Mouse (Mus musculus) intestine, embryonic 15.5 days (tissue): ENCODE measurements around the gene Jtb. TPM values are rescaled to one million over a fixed set of nuclear protein-coding genes. Genes with fewer than 3 reads are reported as not detected.
A peak's percentile ranks its signal among the peaks of the same experiment; 100 is the strongest.
"Not testable (repeated sequence)": the region's sequence is repeated elsewhere in the genome, so short reads cannot be mapped to it uniquely, and the experiment has no call there.

Experiments
- ATAC-seq: fragments of 200-750 bp; cut with Nextera tagmentation; 2 replicates; pipeline ENCODE4 v1.8.0; 2017; ENCODE audit warnings: moderate TSS enrichment, moderate library complexity
- H3K27ac ChIP-seq: fragments of 300-500 bp; sonication (generic); 2 replicates; pipeline ENCODE4 v1.5.1; 2015; ENCODE audit warnings: mild to moderate bottlenecking, inconsistent platforms
- H3K27me3 ChIP-seq: fragments of 300-500 bp; sonication (generic); replicated peaks from 2 replicates; pipeline ENCODE4 v1.6.1; 2015; ENCODE audit warnings: inconsistent platforms
- H3K36me3 ChIP-seq: fragments of 300-500 bp; sonication (generic); 2 replicates; pipeline ENCODE4 v1.6.1; 2015; ENCODE audit warnings: inconsistent platforms
- H3K4me1 ChIP-seq: fragments of 300-500 bp; sonication (generic); replicated peaks from 2 replicates; pipeline ENCODE4 v1.6.1; 2015; ENCODE audit warnings: inconsistent platforms
- H3K4me2 ChIP-seq: fragments of 300-500 bp; sonication (generic); replicated peaks from 2 replicates; pipeline ENCODE4 v1.6.1; 2015; ENCODE audit warnings: mild to moderate bottlenecking, inconsistent platforms
- H3K4me3 ChIP-seq: fragments of 300-500 bp; sonication (generic); replicated peaks from 2 replicates; pipeline ENCODE4 v1.5.1; 2015; ENCODE audit warnings: inconsistent platforms
- H3K9ac ChIP-seq: fragments of 300-500 bp; sonication (generic); 2 replicates; pipeline ENCODE4 v1.6.1; 2015; ENCODE audit warnings: inconsistent platforms
- H3K9me3 ChIP-seq: fragments of 300-500 bp; sonication (generic); 2 replicates; pipeline ENCODE4 v1.6.1; 2016; ENCODE audit warnings: inconsistent platforms
- WGBS: fragments of 180-500 bp; shearing (Covaris S2); methylation state at CpG from one replicate; pipeline ENCODE4 v1.1.7; 2015; 5-methylcytosine and 5-hydroxymethylcytosine counted together
- polyA plus RNA-seq: library from polyadenylated mRNA; unstranded; fragments of >200 nt; fragmentation: Nextera tagmentation; extraction: Ambion mirVana; gene quantifications from 2 replicates; pipeline ENCODE4 v1.2.1, GENCODE M21; 2015

Jtb gene
- polyA plus RNA-seq, 1 experiment from 2014 or later: 111 TPM

DNA sequence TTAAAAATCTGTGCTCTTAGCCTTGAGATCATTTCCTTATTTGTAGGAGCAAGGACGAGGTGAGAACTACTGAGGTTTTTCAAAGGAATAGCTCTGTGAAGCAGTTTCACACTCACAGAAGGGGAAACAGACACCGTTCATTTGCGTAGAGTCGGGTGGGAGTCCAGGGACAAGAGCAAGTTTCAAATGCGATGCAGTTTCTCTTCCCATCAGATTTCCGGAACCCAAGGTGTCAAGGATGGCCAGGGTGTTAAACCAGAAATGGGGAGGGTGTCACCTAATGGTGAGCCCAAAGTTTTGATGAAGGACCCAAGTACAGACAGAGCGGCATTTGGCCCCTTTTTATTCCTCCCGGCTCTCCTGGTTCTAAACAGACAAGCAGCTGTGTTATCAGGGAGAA is 322 bp upstream of the Jtb start:
- Histone ChIP-seq H3K27me3 (no peaks in the 10 kb centered on the region), H3K9me3 (no peaks in the 10 kb centered on the region), H3K9ac (peak overlapping the region; percentile 26; the same call in 1 of the 2 replicates), H3K4me2 (peak overlapping the region; percentile 76), H3K36me3 (peaks cover 15% of the 10 kb centered on the region), H3K27ac (peak overlapping the region; percentile 88; the same call in 1 of the 2 replicates), H3K4me1 (peaks cover 2% of the 10 kb centered on the region; the same call in 1 of the 2 replicates), H3K4me3 (peak overlapping the region; percentile 75)
- no peak for ATAC-seq
- 10% methylated on average over 8 of the region's 8 CpGs for WGBS

DNA sequence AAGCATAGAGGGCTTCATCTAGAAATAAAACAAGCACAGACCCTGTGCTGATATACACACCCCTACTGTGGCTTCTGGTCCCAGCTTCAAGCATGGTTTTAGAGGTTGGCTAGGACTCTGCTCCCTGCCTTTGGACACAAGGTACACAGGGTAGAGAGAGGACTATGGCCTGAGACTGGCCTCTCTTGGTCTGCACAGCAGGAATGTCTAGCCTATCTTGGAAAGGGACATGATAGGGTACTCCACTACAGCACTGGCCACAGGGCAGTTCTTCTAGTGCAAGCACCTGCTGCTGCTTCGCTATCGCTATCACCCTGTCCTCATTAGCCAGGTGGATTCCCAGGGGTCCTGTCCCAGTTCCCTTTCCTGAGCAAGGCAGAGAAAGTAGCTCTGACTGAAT is 9.9 kb downstream of the Jtb start:
- ATAC-seq: no peak
- peaks cover 13% of the 10 kb centered on the region for H3K4me1 ChIP-seq
- no peaks in the 10 kb centered on the region for H3K27me3 ChIP-seq
- H3K9me3 ChIP-seq: no peaks in the 10 kb centered on the region
- H3K36me3 ChIP-seq: no peaks in the 10 kb centered on the region
- H3K27ac ChIP-seq: no peak overlapping the region
- H3K9ac ChIP-seq: no peak overlapping the region
- H3K4me2 ChIP-seq: no peak overlapping the region
- 91% methylated on average over 2 of the region's 2 CpGs for WGBS
- H3K4me3 ChIP-seq: no peak overlapping the region

DNA sequence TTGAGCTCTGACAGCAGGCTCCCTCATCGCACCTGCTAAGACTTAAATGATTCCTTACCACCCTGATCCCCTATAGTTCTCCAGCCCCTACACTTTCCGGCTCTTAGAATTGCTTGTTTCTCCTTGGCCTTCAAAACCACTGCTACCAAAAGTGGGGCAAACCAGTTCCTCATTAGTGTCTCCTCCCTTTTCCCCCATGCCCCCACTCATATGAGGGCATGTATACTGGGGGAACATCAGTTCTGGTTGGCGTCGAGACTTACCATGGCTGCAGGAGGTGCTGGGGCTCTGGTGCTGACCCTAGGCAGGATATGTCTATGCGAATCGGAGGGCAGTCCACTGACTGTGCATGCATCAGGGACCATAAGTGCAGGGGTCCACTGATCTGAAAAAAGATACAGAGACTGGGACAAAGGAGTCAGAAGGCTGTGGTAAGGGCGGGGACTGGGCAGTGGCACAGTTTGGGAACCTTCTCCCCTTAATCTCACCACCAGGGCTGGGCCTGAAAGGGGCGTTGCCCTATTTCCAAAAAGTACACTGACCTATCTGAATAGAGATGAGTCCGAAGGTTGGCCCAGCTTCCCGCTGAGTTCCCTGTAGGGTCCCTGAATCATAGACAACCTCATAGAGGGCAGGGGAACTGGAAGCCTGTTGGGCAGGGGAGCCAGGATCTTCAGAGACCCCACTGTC is 10.4 kb downstream of the Jtb start:
- peaks cover 13% of the 10 kb centered on the region for H3K4me1 ChIP-seq
- H3K4me3 ChIP-seq: no peak overlapping the region
- H3K9ac ChIP-seq: no peak overlapping the region
- ATAC-seq: no peak
- H3K36me3 ChIP-seq: no peaks in the 10 kb centered on the region
- no peaks in the 10 kb centered on the region for H3K27me3 ChIP-seq
- no peaks in the 10 kb centered on the region for H3K9me3 ChIP-seq
- no peak overlapping the region for H3K27ac ChIP-seq
- 85% methylated on average over 10 of the region's 10 CpGs for WGBS
- H3K4me2 ChIP-seq: peak overlapping the region; percentile 74; the same call in 1 of the 2 replicates

- Histone ChIP-seq H3K9me3 (no peaks in the 10 kb centered on the region), H3K27ac (peak within 1 kb of the TSS; percentile 52)
Measured at GRCm38 (mm10) chr3:90242984-90243775, 11.8 kb downstream of the Jtb start, which contains the start of gene Creb3l4. Gene Creb3l4 (minus strand): TSS chr3:90243512.

DNA sequence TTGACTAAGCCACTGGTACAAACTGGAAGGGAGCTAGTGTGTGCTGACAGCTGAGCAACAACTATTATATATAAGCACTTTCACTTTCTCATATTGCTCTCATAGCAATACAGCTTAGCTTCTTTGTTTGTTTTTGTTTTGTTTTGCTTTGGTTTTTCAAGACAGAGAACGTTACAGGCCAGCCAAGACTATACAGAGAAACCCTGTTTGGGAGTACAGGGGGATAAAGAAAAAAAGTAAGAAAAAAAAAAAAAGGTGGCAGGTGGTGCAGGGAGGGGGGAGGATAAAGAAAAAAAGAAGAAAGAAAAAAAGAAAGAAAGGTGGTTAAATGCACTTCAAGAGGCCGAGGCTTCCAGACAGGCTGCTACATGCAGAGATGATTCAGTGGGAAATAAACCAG is 14.0 kb downstream of the Jtb start:
- no peaks in the 10 kb centered on the region for H3K9me3 ChIP-seq
- no peak for ATAC-seq
- no peaks in the 10 kb centered on the region for H3K36me3 ChIP-seq
- 50% methylated on average over 2 of the region's 2 CpGs for WGBS
- no peak overlapping the region for H3K4me2 ChIP-seq
- peaks cover 23% of the 10 kb centered on the region for H3K4me1 ChIP-seq
- H3K27me3 ChIP-seq: no peaks in the 10 kb centered on the region
- no peak overlapping the region for H3K4me3 ChIP-seq
- H3K27ac ChIP-seq: no peak overlapping the region
- no peak overlapping the region for H3K9ac ChIP-seq

More at GRCm38 (mm10) chr3:90242984-90243775, 11.8 kb downstream of the Jtb start, which contains the start of gene Creb3l4:
- Histone ChIP-seq H3K9ac (peak within 1 kb of the TSS; percentile 26), H3K4me1 (peaks cover 17% of the 10 kb centered on the region), H3K27me3 (no peaks in the 10 kb centered on the region), H3K36me3 (no peaks in the 10 kb centered on the region), H3K4me2 (peak within 1 kb of the TSS; percentile 74), H3K4me3 (peak within 1 kb of the TSS; percentile 26)
- 8% methylated on average over 19 of the region's 19 CpGs for WGBS
- ATAC-seq: peak; percentile 64

DNA sequence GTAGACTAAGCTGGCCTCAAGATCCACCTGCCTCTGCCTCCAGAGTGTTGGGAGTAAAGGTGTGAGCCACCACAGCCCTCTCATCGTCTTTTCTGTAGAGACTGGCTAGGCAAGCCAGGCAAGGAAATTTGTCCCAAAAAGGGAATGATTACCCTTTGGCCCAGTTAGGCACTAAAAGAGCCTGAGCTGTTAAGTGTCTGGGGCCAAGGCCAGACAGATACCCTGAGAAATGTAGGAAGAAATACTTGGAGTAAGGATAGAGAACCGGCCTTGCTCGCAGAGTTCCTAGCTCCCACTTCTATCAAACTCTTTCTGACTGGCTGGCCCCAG is 16.2 kb downstream of the Jtb start:
- H3K9ac ChIP-seq: peak overlapping the region; percentile 46
- H3K4me2 ChIP-seq: peak overlapping the region; percentile 87
- H3K36me3 ChIP-seq: peaks cover 7% of the 10 kb centered on the region; the same call in 1 of the 2 replicates
- no peak; the same call in none of the 2 replicates for ATAC-seq
- H3K9me3 ChIP-seq: no peaks in the 10 kb centered on the region
- WGBS: under 1% methylated on average over 3 of the region's 3 CpGs
- peaks cover 22% of the 10 kb centered on the region for H3K4me1 ChIP-seq
- H3K4me3 ChIP-seq: peak overlapping the region; percentile 76
- peak overlapping the region; percentile 94 for H3K27ac ChIP-seq
- H3K27me3 ChIP-seq: no peaks in the 10 kb centered on the region

DNA sequence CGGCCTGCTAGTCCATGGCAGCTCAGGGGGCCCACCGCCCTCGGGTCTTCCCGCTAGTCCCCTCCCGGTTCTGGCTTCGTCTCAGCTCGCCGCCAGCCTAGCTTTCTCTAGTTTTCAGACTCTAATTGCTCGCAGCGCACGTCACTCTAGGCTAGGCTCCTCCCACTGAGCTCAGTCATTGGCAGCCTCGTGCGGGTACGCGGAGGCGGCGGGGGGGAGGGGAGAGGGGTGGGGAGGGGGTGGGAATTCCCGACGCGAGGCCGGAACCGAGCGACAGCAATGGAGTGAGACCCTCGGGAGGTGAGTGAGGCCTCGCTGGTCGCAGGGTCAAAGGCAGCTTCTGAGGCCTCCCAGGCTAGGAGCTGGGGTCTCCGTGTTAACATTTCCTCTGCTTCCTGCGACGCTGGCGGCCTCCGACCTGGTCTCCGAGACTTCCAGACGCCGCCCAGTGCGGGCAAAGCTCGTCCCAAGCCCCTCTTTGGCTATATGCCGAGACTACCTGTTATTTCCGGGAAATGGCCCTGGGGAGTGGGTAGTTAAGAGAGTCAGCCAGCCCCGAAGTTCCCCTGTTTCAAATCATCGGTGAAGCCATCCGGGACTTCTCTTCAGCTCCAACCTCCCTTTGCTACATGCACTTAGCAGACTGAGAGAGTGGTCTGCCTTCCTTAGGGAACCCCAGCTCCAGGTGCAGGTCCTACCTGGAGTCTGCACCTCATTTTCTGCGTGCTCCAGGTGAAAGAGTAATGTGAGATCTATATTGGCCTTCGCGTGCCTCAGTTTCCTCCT is 16.8 kb downstream of the Jtb start, which contains the start of gene Slc39a1:
Slc39a1 (plus strand) TSS at position 213 of the 786 bp plus-strand sequence.
- Histone ChIP-seq H3K27me3 (no peaks in the 10 kb centered on the region), H3K36me3 (peaks cover 7% of the 10 kb centered on the region; the same call in 1 of the 2 replicates), H3K4me1 (peaks cover 16% of the 10 kb centered on the region; the same call in 1 of the 2 replicates), H3K4me2 (peak within 1 kb of the TSS; percentile 87), H3K9me3 (no peaks in the 10 kb centered on the region), H3K4me3 (peak within 1 kb of the TSS; percentile 76), H3K27ac (peak within 1 kb of the TSS; percentile 94), H3K9ac (peak within 1 kb of the TSS; percentile 78)
- peak; percentile 95 for ATAC-seq
- WGBS: under 1% methylated on average over 44 of the region's 44 CpGs

GRCm38 (mm10) chr3:90248746-90249100 is 17.3 kb downstream of the Jtb start:
- Histone ChIP-seq H3K27me3 (no peaks in the 10 kb centered on the region), H3K9ac (peak overlapping the region; percentile 78), H3K36me3 (peaks cover 7% of the 10 kb centered on the region; the same call in 1 of the 2 replicates), H3K4me1 (peaks cover 12% of the 10 kb centered on the region; the same call in 1 of the 2 replicates), H3K9me3 (no peaks in the 10 kb centered on the region), H3K27ac (peak overlapping the region; percentile 89), H3K4me3 (peak overlapping the region; percentile 76), H3K4me2 (peak overlapping the region; percentile 87)
- ATAC-seq: peak; percentile 5; the same call in 1 of the 2 replicates
- 0% methylated on average over 10 of the region's 10 CpGs for WGBS

DNA sequence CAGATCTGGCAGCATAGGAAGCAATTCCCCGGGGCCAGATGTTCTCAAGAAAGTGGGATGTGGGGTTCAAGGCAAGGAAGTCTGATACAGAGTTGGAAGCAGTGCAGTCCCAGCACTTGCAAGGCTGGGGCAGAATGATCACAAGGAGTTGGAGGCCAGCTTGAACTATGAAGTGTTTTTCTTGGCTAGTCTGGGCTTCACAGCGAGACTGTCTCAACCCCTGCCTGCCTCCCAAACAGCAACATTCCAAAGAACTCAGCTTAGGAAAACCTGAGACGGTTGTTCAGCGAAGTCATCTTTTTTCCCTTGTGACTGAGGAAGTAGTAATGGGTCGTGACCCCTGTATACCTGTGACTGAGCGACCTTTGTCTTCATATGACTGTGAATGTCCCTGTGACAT is 19.4 kb downstream of the Jtb start:
- Histone ChIP-seq H3K4me2 (no peak overlapping the region), H3K36me3 (peaks cover 7% of the 10 kb centered on the region; the same call in 1 of the 2 replicates), H3K9ac (no peak overlapping the region), H3K4me3 (no peak overlapping the region), H3K9me3 (no peaks in the 10 kb centered on the region), H3K27ac (no peak overlapping the region), H3K27me3 (no peaks in the 10 kb centered on the region), H3K4me1 (peaks cover 17% of the 10 kb centered on the region)
- no peak for ATAC-seq
- WGBS: 87% methylated on average over 6 of the region's 6 CpGs

- peaks cover 21% of the 10 kb centered on the region for H3K4me1 ChIP-seq
- H3K9me3 ChIP-seq, H3K4me2 ChIP-seq, H3K27ac ChIP-seq, H3K4me3 ChIP-seq, ATAC-seq, H3K27me3 ChIP-seq, H3K9ac ChIP-seq, H3K36me3 ChIP-seq: not testable (repeated sequence)
- WGBS: 90% methylated on average over 10 of the region's 12 CpGs
Measured at GRCm38 (mm10) chr3:90251731-90252226, 20.4 kb downstream of the Jtb start.

- not testable (repeated sequence) for H3K27me3 ChIP-seq, H3K9ac ChIP-seq, H3K4me3 ChIP-seq, H3K9me3 ChIP-seq, ATAC-seq, H3K27ac ChIP-seq, H3K4me2 ChIP-seq, H3K36me3 ChIP-seq
- H3K4me1 ChIP-seq: peaks cover 19% of the 10 kb centered on the region
- WGBS: 83% methylated on average over 2 of the region's 2 CpGs
Measured at GRCm38 (mm10) chr3:90252659-90253058, 21.3 kb downstream of the Jtb start.
